Mouse (Mus musculus) spleen, adult 10 weeks (tissue): ENCODE results near the gene Map3k21. TPM values are rescaled to one million over a fixed set of nuclear protein-coding genes. Genes with fewer than 3 reads are reported as not detected.

Experiments
- polyA plus RNA-seq: library from polyadenylated mRNA; stranded (reverse); fragments of 350-450 nt; fragmentation: Illumina TruSeq; extraction: RNeasy Lipid Tissue Mini Kit (QIAGEN cat#74804); gene quantifications from one replicate; pipeline ENCODE4 v1.2.3, GENCODE M21; 2015; ENCODE audit warnings: low replicate concordance; ENCODE audit not compliant: insufficient read depth

The Map3k21 gene
- polyA plus RNA-seq, result not detected

DNA sequence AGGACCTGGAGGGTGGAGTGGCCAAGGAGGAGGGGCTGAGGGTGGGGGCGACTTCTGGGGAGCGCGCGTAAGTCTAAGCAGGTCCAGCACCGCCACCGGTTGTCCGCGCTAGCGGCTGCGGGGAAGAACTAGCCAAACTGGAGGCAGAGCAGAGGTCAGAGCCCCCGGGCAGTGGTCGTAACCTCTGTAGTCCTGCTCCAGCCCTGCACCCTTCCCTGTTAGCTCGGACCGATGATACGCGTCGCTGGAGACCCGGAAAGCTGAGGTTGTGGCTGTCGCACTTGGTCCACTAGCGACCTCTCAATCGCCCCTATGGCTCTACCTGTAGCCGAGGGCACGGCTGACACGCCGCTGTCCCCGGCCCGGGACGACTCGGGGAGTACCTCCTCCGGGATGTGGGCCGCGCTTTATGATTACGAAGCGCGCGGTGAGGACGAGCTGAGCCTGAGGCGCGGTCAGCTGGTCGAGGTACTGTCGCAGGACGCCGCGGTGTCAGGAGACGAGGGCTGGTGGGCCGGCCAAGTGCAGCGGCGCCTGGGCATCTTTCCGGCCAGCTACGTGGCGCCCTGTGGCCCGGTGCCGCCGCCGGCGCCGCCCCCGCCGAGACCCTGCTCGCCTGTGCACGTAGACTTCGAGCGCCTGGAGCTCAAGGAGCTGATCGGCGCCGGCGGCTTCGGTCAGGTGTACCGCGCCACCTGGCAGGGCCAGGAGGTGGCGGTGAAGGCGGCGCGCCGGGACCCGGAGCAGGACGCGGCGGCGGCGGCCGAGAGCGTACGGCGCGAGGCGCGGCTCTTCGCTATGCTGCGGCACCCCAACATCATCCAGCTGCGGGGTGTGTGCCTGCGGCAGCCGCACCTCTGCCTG, at the start of gene Map3k21:
Gene Map3k21 (plus strand): TSS at position 86 of the 864 bp plus-strand sequence.

DNA sequence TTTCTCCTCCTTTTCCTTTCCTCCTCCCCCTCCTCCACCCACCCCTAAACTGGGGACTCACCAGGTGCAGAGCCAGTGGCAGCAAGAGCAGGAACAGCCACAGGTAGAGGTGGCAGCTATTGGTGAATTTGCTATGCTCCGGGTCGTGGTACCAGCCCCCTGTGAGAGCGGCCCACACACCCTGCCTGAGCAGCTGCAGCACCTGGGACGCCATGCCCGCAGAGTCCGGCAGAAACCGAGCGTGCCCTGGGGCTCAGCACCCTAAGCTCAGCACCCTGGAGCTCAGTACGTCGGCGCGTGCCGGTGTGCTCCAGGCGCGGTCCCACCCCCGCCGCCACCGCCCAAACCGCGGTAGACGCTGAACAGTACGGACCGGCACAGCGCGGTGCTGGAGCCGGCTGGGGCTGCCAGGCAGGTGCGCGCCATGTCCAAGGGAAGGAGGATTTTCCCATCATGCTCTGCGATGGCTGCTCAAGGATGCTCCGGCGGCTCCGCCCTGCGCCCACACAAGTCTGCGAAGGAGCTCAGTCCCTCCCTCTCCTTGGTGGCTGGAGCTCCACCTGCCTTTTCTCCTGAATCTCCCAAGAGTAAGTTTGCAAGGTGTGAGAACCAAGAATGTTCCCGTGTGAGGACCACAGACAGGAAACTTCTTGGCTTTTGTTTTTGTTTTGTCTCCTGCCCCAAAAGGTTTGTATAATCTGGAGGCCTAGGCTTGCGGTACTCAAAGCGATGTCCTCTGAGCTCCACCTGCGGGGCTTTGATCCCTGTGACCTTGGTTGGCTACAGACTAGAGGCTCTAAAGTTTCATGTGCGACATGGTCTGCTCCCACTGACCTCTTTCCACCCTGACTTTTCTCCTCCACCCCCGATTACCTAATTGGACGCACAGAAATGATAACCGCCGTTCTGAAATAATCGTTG, 12.1 kb upstream of the Map3k21 start, which contains the start of gene Pcnx2:
Gene Pcnx2 (minus strand): TSS at position 450 of the 921 bp plus-strand sequence.

DNA sequence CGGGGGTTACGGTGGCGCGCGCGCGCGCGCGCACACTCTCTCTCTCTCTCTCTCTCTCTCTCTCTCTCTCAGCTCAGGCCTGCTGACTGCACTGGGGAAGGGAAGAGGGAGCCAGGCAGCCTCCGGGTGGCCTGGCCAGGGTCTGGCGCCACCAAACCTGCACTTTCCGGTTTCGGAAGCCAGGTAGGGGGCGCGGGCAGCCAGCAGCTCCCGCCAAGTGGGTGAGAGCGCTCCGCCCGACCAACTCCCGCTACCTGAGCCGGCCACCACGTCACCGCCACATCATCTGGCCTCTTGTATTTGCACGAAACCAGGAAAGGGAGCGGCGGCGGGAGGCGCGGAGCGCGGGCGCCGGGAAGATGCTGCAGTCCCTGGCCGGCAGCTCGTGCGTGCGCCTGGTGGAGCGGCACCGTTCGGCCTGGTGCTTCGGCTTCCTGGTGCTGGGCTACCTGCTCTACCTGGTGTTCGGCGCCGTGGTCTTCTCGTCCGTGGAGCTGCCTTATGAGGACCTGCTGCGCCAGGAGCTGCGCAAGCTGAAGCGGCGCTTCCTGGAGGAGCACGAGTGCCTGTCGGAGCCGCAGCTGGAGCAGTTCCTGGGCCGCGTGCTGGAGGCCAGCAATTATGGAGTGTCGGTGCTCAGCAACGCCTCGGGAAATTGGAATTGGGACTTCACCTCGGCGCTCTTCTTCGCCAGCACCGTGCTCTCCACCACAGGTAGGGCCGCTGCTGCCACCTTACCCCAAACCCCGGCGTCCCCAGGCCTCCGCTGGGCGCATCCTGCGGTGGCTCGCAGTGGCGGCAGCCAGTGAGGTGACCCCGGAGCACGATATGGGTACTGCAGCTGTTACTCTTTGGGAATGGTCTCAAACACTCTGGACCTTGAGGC, 85.1 kb downstream of the Map3k21 start, which contains the start of gene Kcnk1:
Gene Kcnk1 (plus strand): TSS at position 70 of the 886 bp plus-strand sequence.

Other genes starting within 250 kb of the Map3k21 start
- 3.1 TPM for gene Map10, start 240.6 kb upstream of the Map3k21 start, polyA plus RNA-seq
- 17.0 TPM for gene Ntpcr, start 180.5 kb upstream of the Map3k21 start, polyA plus RNA-seq
- gene Pcnx2, start 12.1 kb upstream of the Map3k21 start, polyA plus RNA-seq, result 0.07 TPM
- not detected for gene Kcnk1, start 84.7 kb downstream of the Map3k21 start, polyA plus RNA-seq